Mouse (Mus musculus) ES-E14 (cell line): ENCODE results near the gene Erich6. TPM values are rescaled to one million over a fixed set of nuclear protein-coding genes. Genes with fewer than 3 reads are reported as not detected.

Source experiments
- DNase-seq: peaks from one replicate; pipeline ENCODE4 v3.0.0-alpha.2; 2013; ENCODE audit warnings: low read depth, low spot score
- H3K27ac ChIP-seq: 2 replicates; pipeline ENCODE4 v1.5.1; 2012; ENCODE audit warnings: low read depth, mild to moderate bottlenecking, low read length, moderate library complexity, mixed read lengths; ENCODE audit not compliant: poor library complexity, insufficient read depth, severe bottlenecking
- H3K36me3 ChIP-seq: 2 replicates; pipeline ENCODE4 v1.6.1; 2012; ENCODE audit warnings: mild to moderate bottlenecking, low read length, moderate library complexity, mixed read lengths; ENCODE audit not compliant: control insufficient read depth, poor library complexity, insufficient read depth, severe bottlenecking
- H3K4me1 ChIP-seq, 2 experiments: fragments of 150-350 bp in 1 of 2; sonication (generic) in 1 of 2; 2 replicates each; pipeline ENCODE4 v1.6.1; 2012; ENCODE audit warnings: low read length in 2 of 2, mild to moderate bottlenecking in 1 of 2, mixed read lengths in 1 of 2; ENCODE audit not compliant: control insufficient read depth in 2 of 2, insufficient read depth in 2 of 2, poor library complexity in 1 of 2
- H3K4me3 ChIP-seq, 2 experiments: fragments of 150-350 bp in 1 of 2; sonication (generic) in 1 of 2; 2 replicates each; pipeline ENCODE4 v1.5.1; 2012; ENCODE audit warnings: low read length in 2 of 2, low read depth in 1 of 2, mild to moderate bottlenecking in 1 of 2, mixed read lengths in 1 of 2; ENCODE audit not compliant: insufficient read depth in 1 of 2, poor library complexity in 1 of 2, severe bottlenecking in 1 of 2
- H3K9ac ChIP-seq: 2 replicates; pipeline ENCODE4 v1.6.1; 2012; ENCODE audit warnings: low read depth, mild to moderate bottlenecking, low read length, mixed read lengths; ENCODE audit not compliant: poor library complexity, insufficient read depth, severe bottlenecking
- H3K9me3 ChIP-seq: fragments of 150-350 bp; sonication (generic); 2 replicates; pipeline ENCODE4 v1.6.1; 2012; ENCODE audit warnings: low read depth, mild to moderate bottlenecking, low read length; ENCODE audit not compliant: control insufficient read depth, insufficient read depth
- CHD2 ChIP-seq: IDR thresholded peaks from 2 replicates; pipeline ENCODE4 v1.6.1; 2014; ENCODE audit warnings: mild to moderate bottlenecking, low read depth, low read length, inconsistent platforms
- HCFC1 ChIP-seq: IDR thresholded peaks from 2 replicates; pipeline ENCODE4 v1.6.1; 2012; ENCODE audit warnings: low read length, inconsistent platforms, borderline replicate concordance; ENCODE audit not compliant: insufficient read depth
- MAFK ChIP-seq: IDR thresholded peaks from 2 replicates; pipeline ENCODE4 v1.6.1; 2014; ENCODE audit warnings: mild to moderate bottlenecking, low read depth, low read length, inconsistent platforms; ENCODE audit not compliant: insufficient read depth
- ZC3H11A ChIP-seq: IDR thresholded peaks from 2 replicates; pipeline ENCODE4 v1.6.1; 2012; ENCODE audit warnings: low read depth, mild to moderate bottlenecking, inconsistent platforms, low read length, borderline replicate concordance
- ZNF384 ChIP-seq: IDR thresholded peaks from 2 replicates; pipeline ENCODE4 v1.6.1; 2012; ENCODE audit warnings: low read depth, low read length, inconsistent platforms
- in situ Hi-C, 2 experiments: fragments of 600-800 bp; cut with MboI; formaldehyde crosslinking; loops; one replicate each; pipeline ENCODE4 v1.15.1; 2025; ENCODE audit warnings: low sequenced_read_pairs in 2 of 2, inconsistent platforms in 1 of 2; ENCODE audit not compliant: unreplicated experiment in 2 of 2
- total RNA-seq: library from RNA; depleted of rRNA; stranded (reverse); fragments of 300-350 nt; gene quantifications from 2 replicates; pipeline ENCODE4 v1.2.3, GENCODE M21; 2012

Gene Erich6
- total RNA-seq, 1 experiment: not detected

- in situ Hi-C loops: no loop called here
- Histone ChIP-seq H3K9ac (no peak overlapping the region), H3K27ac (no peak overlapping the region)
Observed at GRCm38 (mm10) chr3:58671616-58672250, 34.7 kb upstream of the Erich6 start.

DNA sequence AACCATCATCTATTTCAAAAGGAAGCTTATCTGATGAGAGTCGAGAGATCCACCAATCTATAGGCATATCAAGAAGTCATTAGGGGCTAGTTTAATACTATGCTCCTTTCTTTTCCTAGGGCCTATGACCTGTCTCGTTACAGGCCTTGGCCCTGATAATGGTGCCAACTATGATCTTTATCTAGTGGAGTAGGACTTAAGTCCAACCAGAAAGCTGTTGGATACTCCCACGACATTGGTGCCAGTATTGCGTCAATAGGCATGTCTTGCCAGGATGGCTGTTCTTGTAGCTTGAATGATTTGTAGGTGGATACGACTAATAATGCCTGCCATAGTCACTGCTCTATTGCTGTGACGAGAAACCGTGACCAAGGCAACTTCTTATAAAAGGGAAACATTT lies 27.0 kb upstream of the Erich6 start:
- DNase-seq: no peak
- Histone ChIP-seq H3K9me3 (no peaks in the 10 kb centered on the region), H3K4me1 (no peaks in the 10 kb centered on the region), H3K9ac (no peak overlapping the region), H3K36me3 (no peaks in the 10 kb centered on the region), H3K27ac (no peak overlapping the region), H3K4me3 (no peak overlapping the region)
- in situ Hi-C loops: no loop called here
- TF ChIP-seq MAFK (no peak), ZNF384 (no peak), HCFC1 (no peak), CHD2 (no peak), ZC3H11A (no peak)

More at GRCm38 (mm10) chr3:58671616-58672250, 34.7 kb upstream of the Erich6 start:
- Histone ChIP-seq H3K4me3 (no peak overlapping the region), H3K36me3 (peaks cover 2% of the 10 kb centered on the region; the same call in 1 of the 2 replicates), H3K9me3 (no peaks in the 10 kb centered on the region), H3K4me1 (peaks cover 6% of the 10 kb centered on the region in 2 experiments; a peak in 2 of 4 replicates)
- no peak for TF ChIP-seq CHD2
- no peak for TF ChIP-seq MAFK
- TF ChIP-seq ZNF384: no peak
- DNase-seq: peak; percentile 24

- DNase-seq: no peak
- H3K4me1 ChIP-seq: no peaks in the 10 kb centered on the region
- no peak overlapping the region for H3K9ac ChIP-seq
- H3K36me3 ChIP-seq: no peaks in the 10 kb centered on the region
- no peak overlapping the region for H3K27ac ChIP-seq
- in situ Hi-C loops: no loop called here
- no peaks in the 10 kb centered on the region for H3K9me3 ChIP-seq
- TF ChIP-seq ZNF384 (no peak), ZC3H11A (no peak), CHD2 (no peak), HCFC1 (no peak), MAFK (no peak)
- H3K4me3 ChIP-seq: no peak overlapping the region
Observed at GRCm38 (mm10) chr3:58660636-58661035, 23.6 kb upstream of the Erich6 start.

GRCm38 (mm10) chr3:58657356-58657755 lies 20.3 kb upstream of the Erich6 start:
- Histone ChIP-seq H3K4me1 (no peaks in the 10 kb centered on the region), H3K27ac (no peak overlapping the region), H3K9ac (no peak overlapping the region), H3K9me3 (no peaks in the 10 kb centered on the region), H3K4me3 (no peak overlapping the region), H3K36me3 (no peaks in the 10 kb centered on the region)
- TF ChIP-seq CHD2 (no peak), ZC3H11A (no peak), HCFC1 (no peak), ZNF384 (no peak), MAFK (no peak)
- in situ Hi-C loops: loop anchor here in 1 of 2 experiments (10.0 kb wide), 1 partner anchor 127 kb away; no protein-coding TSS in a partner anchor
- DNase-seq: peak; percentile 40

GRCm38 (mm10) chr3:58655362-58656130 lies 18.5 kb upstream of the Erich6 start:
- H3K4me1 ChIP-seq: no peaks in the 10 kb centered on the region
- H3K9me3 ChIP-seq: no peaks in the 10 kb centered on the region
- peak; percentile 63; the same call in 1 of the 2 replicates for TF ChIP-seq ZNF384
- TF ChIP-seq MAFK: no peak
- no peak for TF ChIP-seq CHD2
- peak; percentile 37; the same call in 1 of the 2 replicates for TF ChIP-seq ZC3H11A
- no peak for TF ChIP-seq HCFC1
- no peak overlapping the region for H3K27ac ChIP-seq
- H3K9ac ChIP-seq: no peak overlapping the region
- no peaks in the 10 kb centered on the region for H3K36me3 ChIP-seq
- in situ Hi-C loops: loop anchor here in 1 of 2 experiments (10.0 kb wide), 1 partner anchor 129 kb away; no protein-coding TSS in a partner anchor
- DNase-seq: peak; percentile 49
- H3K4me3 ChIP-seq: no peak overlapping the region
